ENCODE assay signal across 11 mouse cellular contexts in genomic region chr6:87119066-87119837, GRCm38 (mm10). TPM values are rescaled to one million over a fixed set of nuclear protein-coding genes. Genes with fewer than 3 reads are reported as not detected.
DNase-seq lines count a peak whose midpoint lies in the region; ATAC-seq and TF ChIP-seq lines count a peak whose summit lies in the region.
"Had no signal": no experiment of that assay in that cellular context is flagged by ENCODE, and none has a peak within 500 bp of the region (broad histone marks: within the 10 kb centered on the region; RNA-seq: fewer than 3 reads in every experiment).

No protein-coding gene starts in this region.

- no peak for TF ChIP-seq EP300 in heart, adult 2 months (IDR thresholded peaks at IDR 0.05; ENCODE audit: insufficient read depth, low read depth, low read length)

- H3K9me3 ChIP-seq in liver, embryonic 16.5 days (replicated peaks; ENCODE audit: control insufficient read depth, low read length) = no peaks in the 10 kb centered on the region
- no peaks in the 10 kb centered on the region for H3K9me3 ChIP-seq in hindbrain, postnatal 0 days (ENCODE audit: low read length)
- H3K9me3 ChIP-seq: kidney, embryonic 15.5 days; neural tube, embryonic 13.5 days had no signal

- H3K27ac ChIP-seq in liver, embryonic 16.5 days (ENCODE audit: low read length) = 0 out of 2 replicates have a peak overlapping the region, but pooled peaks have one; percentile 0
- H3K27ac ChIP-seq in spleen, adult 2 months (ENCODE audit: insufficient read depth, low read length) = peak overlapping the region; percentile 77
- no peak overlapping the region for H3K27ac ChIP-seq in hindbrain, postnatal 0 days
- H3K27ac ChIP-seq in kidney, adult 2 months (ENCODE audit: insufficient read depth, low read depth, low read length) = no peak overlapping the region
- no peak overlapping the region for H3K27ac ChIP-seq in heart, adult 2 months
- H3K27ac ChIP-seq: kidney, embryonic 15.5 days; neural tube, embryonic 13.5 days had no signal

- intact Hi-C loops in heart, adult 2 months (cut with DNase I) = no loop called here

- no peak overlapping the region; the same call in 1 of the 2 replicates for H3K4me2 ChIP-seq in liver, embryonic 16.5 days (ENCODE audit: low read depth, low read length)
- no peak overlapping the region for H3K4me2 ChIP-seq in hindbrain, postnatal 0 days (ENCODE audit: low read depth, low read length)
- H3K4me2 ChIP-seq: kidney, embryonic 15.5 days; neural tube, embryonic 13.5 days had no signal

- H3K36me3 ChIP-seq in liver, embryonic 16.5 days (ENCODE audit: control insufficient read depth, insufficient read depth) = no peaks in the 10 kb centered on the region
- no peaks in the 10 kb centered on the region for H3K36me3 ChIP-seq in spleen, adult 2 months (ENCODE audit: control insufficient read depth, insufficient read depth, low read length)
- H3K36me3 ChIP-seq in hindbrain, postnatal 0 days (ENCODE audit: insufficient read depth, low read length) = no peaks in the 10 kb centered on the region
- no peaks in the 10 kb centered on the region for H3K36me3 ChIP-seq in kidney, adult 2 months (ENCODE audit: control insufficient read depth, insufficient read depth, low read length)
- no peaks in the 10 kb centered on the region for H3K36me3 ChIP-seq in heart, adult 2 months (ENCODE audit: control insufficient read depth, insufficient read depth, low read length)
- H3K36me3 ChIP-seq: kidney, embryonic 15.5 days; neural tube, embryonic 13.5 days had no signal

- H3K9ac ChIP-seq in liver, embryonic 16.5 days (ENCODE audit: low read depth, low read length) = no peak overlapping the region
- no peak overlapping the region for H3K9ac ChIP-seq in hindbrain, postnatal 0 days (replicated peaks; ENCODE audit: low read length)
- no peak overlapping the region for H3K9ac ChIP-seq in heart, adult 2 months (ENCODE audit: low read depth, low read length)
- H3K9ac ChIP-seq: kidney, embryonic 15.5 days; neural tube, embryonic 13.5 days had no signal

- H3K79me2 ChIP-seq in heart, adult 2 months (replicated peaks; ENCODE audit: control insufficient read depth, insufficient read depth, low read length) = no peaks in the 10 kb centered on the region

- peaks cover 4% of the 10 kb centered on the region for H3K4me1 ChIP-seq in liver, embryonic 16.5 days (ENCODE audit: control insufficient read depth, low read depth, low read length)
- peaks cover 8% of the 10 kb centered on the region; the same call in 1 of the 2 replicates for H3K4me1 ChIP-seq in spleen, adult 2 months (ENCODE audit: control insufficient read depth, insufficient read depth, insufficient read length)
- H3K4me1 ChIP-seq in hindbrain, postnatal 0 days (ENCODE audit: insufficient read depth, low read length) = no peaks in the 10 kb centered on the region
- no peaks in the 10 kb centered on the region for H3K4me1 ChIP-seq in kidney, adult 2 months (ENCODE audit: control insufficient read depth, insufficient read depth, low read length)
- no peaks in the 10 kb centered on the region for H3K4me1 ChIP-seq in heart, adult 2 months (ENCODE audit: control insufficient read depth, insufficient read depth, low read length)

- H3K4me3 ChIP-seq in liver, embryonic 16.5 days (ENCODE audit: low read depth, low read length) = no peak overlapping the region
- H3K4me3 ChIP-seq in spleen, adult 2 months (ENCODE audit: extremely low read depth, insufficient read depth, insufficient read length) = peak overlapping the region; percentile 1; the same call in 1 of the 2 replicates
- H3K4me3 ChIP-seq in hindbrain, postnatal 0 days (ENCODE audit: low read length) = no peak overlapping the region
- H3K4me3 ChIP-seq in kidney, adult 2 months (ENCODE audit: insufficient read depth, low read depth, low read length) = no peak overlapping the region
- H3K4me3 ChIP-seq in heart, adult 2 months = no peak overlapping the region
- H3K4me3 ChIP-seq: kidney, embryonic 15.5 days; neural tube, embryonic 13.5 days had no signal

- peak; percentile 96 for DNase-seq in A20 (ENCODE audit: low read depth, low spot score)
- DNase-seq in T-cell, adult 2 months (ENCODE audit: low spot score) = peak; percentile 83
- peak; percentile 62 to 70 for DNase-seq in spleen, adult 2 months (ENCODE audit: low read depth in 1 of 2, low spot score in 2 of 2)
- DNase-seq in right cerebral cortex, postnatal 25 days = no peak
- DNase-seq in hindbrain, postnatal 0 days (ENCODE audit: low spot score) = no peak
- DNase-seq in kidney, adult 2 months = no peak
- DNase-seq in heart, adult 2 months = no peak
- DNase-seq: gastrocnemius, postnatal 36 days had no signal

- WGBS in liver, embryonic 16.5 days (ENCODE audit: insufficient replicate concordance) = 62% methylated on average over 20 of the region's 20 CpGs
- 45% methylated on average over 20 of the region's 20 CpGs for WGBS in spleen, adult 2 months
- WGBS in hindbrain, postnatal 0 days = 93% methylated on average over 20 of the region's 20 CpGs
- whole genome bisulfite sequencing in kidney, adult 2 months = 62% methylated on average over 20 of the region's 20 CpGs
- 89% methylated on average over 20 of the region's 20 CpGs for WGBS in heart, adult 2 months

- no peak for TF ChIP-seq CTCF in spleen, adult 2 months (IDR thresholded peaks at IDR 0.05; ENCODE audit: extremely low read depth, insufficient read depth, insufficient read length, insufficient replicate concordance)
- TF ChIP-seq CTCF in hindbrain, postnatal 0 days (IDR thresholded peaks at IDR 0.05; ENCODE audit: low read depth) = no peak
- TF ChIP-seq CTCF in kidney, adult 2 months (conservative IDR thresholded peaks at IDR 0.05; ENCODE audit: insufficient read depth, insufficient read length, low read depth, low read length) = no peak
- TF ChIP-seq CTCF in heart, adult 2 months (IDR thresholded peaks at IDR 0.05) = no peak

- peak; percentile 22; the same call in 1 of the 2 replicates for TF ChIP-seq POLR2A in spleen, adult 2 months (IDR thresholded peaks at IDR 0.05; ENCODE audit: low read depth, low read length)
- TF ChIP-seq POLR2A in kidney, adult 2 months (IDR thresholded peaks at IDR 0.05; ENCODE audit: low read depth, low read length) = no peak
- TF ChIP-seq POLR2A in heart, adult 2 months (IDR thresholded peaks at IDR 0.05; ENCODE audit: insufficient read depth, low read depth, low read length) = no peak

- peak; percentile 80 for ATAC-seq in liver, embryonic 16.5 days (ENCODE audit: low read depth)
- no peak for ATAC-seq in hindbrain, postnatal 0 days

- no peaks in the 10 kb centered on the region for H3K27me3 ChIP-seq in liver, embryonic 16.5 days (ENCODE audit: control insufficient read depth, insufficient read depth, low read depth, low read length)
- H3K27me3 ChIP-seq in spleen, adult 2 months (ENCODE audit: control insufficient read depth, insufficient read depth, low read length) = no peaks in the 10 kb centered on the region
- H3K27me3 ChIP-seq in hindbrain, postnatal 0 days (ENCODE audit: insufficient read depth, low read length) = no peaks in the 10 kb centered on the region
- no peaks in the 10 kb centered on the region for H3K27me3 ChIP-seq in kidney, adult 2 months (replicated peaks; ENCODE audit: control insufficient read depth, insufficient read depth, low read length)
- H3K27me3 ChIP-seq in heart, adult 2 months (ENCODE audit: control insufficient read depth, insufficient read depth, low read length) = no peaks in the 10 kb centered on the region
- H3K27me3 ChIP-seq: kidney, embryonic 15.5 days; neural tube, embryonic 13.5 days had no signal

RNA-seq across cellular contexts. Expression of gene D6Ertd527e, which starts 14.7 kb away (rescaled TPM):
- polyA plus RNA-seq in liver, embryonic 16.5 days (2015; fragmentation: Nextera tagmentation; extraction: Ambion mirVana) = not detected in 2 replicates
- 0.90 and 2.9 TPM in 2 replicates for polyA plus RNA-seq in spleen, adult 2 months (2012; rRNA removed)
- 0.42 TPM in 1 of 2 replicates, not detected in the other for total RNA-seq in hindbrain, postnatal 0 days (2014; rRNA removed)
- 0.10 TPM in 2 replicates for polyA plus RNA-seq in hindbrain, postnatal 0 days (2015; fragmentation: Nextera tagmentation; extraction: Ambion mirVana)
- 0.09 TPM in 1 of 2 replicates, not detected in the other for polyA plus RNA-seq in kidney, adult 2 months (2012; rRNA removed)
- total RNA-seq in heart, adult 2 months (2021) = not detected
- 0.04 TPM in 1 of 2 replicates, not detected in the other for polyA plus RNA-seq in heart, adult 2 months (2012; rRNA removed)
- total RNA-seq: gastrocnemius, postnatal 36 days had no signal

Comparison
In these comparisons a context has a peak if more than half of its experiments do, and no peak if none do; other contexts are left out.
1. DNase-seq: peak in A20 (single experiment), T-cell, adult 2 months (single experiment) and spleen, adult 2 months (2 of 2); none in right cerebral cortex, postnatal 25 days (single experiment), hindbrain, postnatal 0 days (single experiment), kidney, adult 2 months (single experiment) and heart, adult 2 months (0 of 2).
2. H3K27ac ChIP-seq: peak in liver, embryonic 16.5 days (single experiment) and spleen, adult 2 months (single experiment); none in hindbrain, postnatal 0 days (single experiment), kidney, adult 2 months (single experiment) and heart, adult 2 months (single experiment).